Mouse (Mus musculus) thymus, adult 2 months (tissue): Measurements from ENCODE around the gene Tmsb15b2. TPM values are rescaled to one million over a fixed set of nuclear protein-coding genes. Genes with fewer than 3 reads are reported as not detected.
"Not testable (repeated sequence)": the region's sequence is repeated elsewhere in the genome, so short reads cannot be mapped to it uniquely, and the experiment has no call there.

Experiments
- DNase-seq: peaks from one replicate; pipeline ENCODE4 v3.0.0; 2021
- H3K27ac ChIP-seq: fragments of 200-500 bp; 2 replicates; pipeline ENCODE4 v1.5.1; 2012; ENCODE audit warnings: low read length, control low read depth; ENCODE audit not compliant: control insufficient read depth, insufficient read depth
- H3K27me3 ChIP-seq: fragments of 200-500 bp; 2 replicates; pipeline ENCODE4 v1.6.1; 2012; ENCODE audit warnings: mild to moderate bottlenecking, low read length, moderate library complexity, mixed read lengths; ENCODE audit not compliant: control insufficient read depth, insufficient read depth
- H3K36me3 ChIP-seq: fragments of 200-500 bp; 2 replicates; pipeline ENCODE4 v1.6.1; 2012; ENCODE audit warnings: mild to moderate bottlenecking, low read length, moderate library complexity; ENCODE audit not compliant: control insufficient read depth, insufficient read depth
- H3K4me1 ChIP-seq: fragments of 200-500 bp; replicated peaks from 2 replicates; pipeline ENCODE4 v1.6.1; 2012; ENCODE audit warnings: low read length; ENCODE audit not compliant: control insufficient read depth, insufficient read depth
- H3K4me3 ChIP-seq: fragments of 200-500 bp; 2 replicates; pipeline ENCODE4 v1.5.1; 2012; ENCODE audit warnings: mild to moderate bottlenecking, low read length, control low read depth, moderate library complexity; ENCODE audit not compliant: control insufficient read depth, insufficient read depth
- CTCF ChIP-seq: fragments of 200-500 bp; IDR thresholded peaks from 2 replicates; pipeline ENCODE4 v1.5.1; 2012; ENCODE audit warnings: mild to moderate bottlenecking, control low read depth, low read length, moderate library complexity, borderline replicate concordance; ENCODE audit not compliant: control insufficient read depth, poor library complexity, insufficient read depth; ENCODE audit errors: extremely low read depth
- POLR2A ChIP-seq: fragments of 200-500 bp; IDR thresholded peaks from 2 replicates; pipeline ENCODE4 v1.6.1; 2012; ENCODE audit warnings: mild to moderate bottlenecking, low read length, control low read depth, moderate library complexity; ENCODE audit not compliant: control insufficient read depth, poor library complexity, insufficient read depth; ENCODE audit errors: extremely low read depth
- WGBS: fragments of 180-500 bp; shearing (Covaris S2); methylation state at CpG from one replicate; pipeline ENCODE4 v1.1.7; 2018; 5-methylcytosine and 5-hydroxymethylcytosine counted together
- polyA plus RNA-seq: library from polyadenylated mRNA; depleted of rRNA; stranded (reverse); fragments of >200 nt; gene quantifications from 2 replicates; pipeline ENCODE4 v1.2.3, GENCODE M21; 2012; rRNA removed

Gene Tmsb15b2
- polyA plus RNA-seq, 1 experiment, result not detected

DNA sequence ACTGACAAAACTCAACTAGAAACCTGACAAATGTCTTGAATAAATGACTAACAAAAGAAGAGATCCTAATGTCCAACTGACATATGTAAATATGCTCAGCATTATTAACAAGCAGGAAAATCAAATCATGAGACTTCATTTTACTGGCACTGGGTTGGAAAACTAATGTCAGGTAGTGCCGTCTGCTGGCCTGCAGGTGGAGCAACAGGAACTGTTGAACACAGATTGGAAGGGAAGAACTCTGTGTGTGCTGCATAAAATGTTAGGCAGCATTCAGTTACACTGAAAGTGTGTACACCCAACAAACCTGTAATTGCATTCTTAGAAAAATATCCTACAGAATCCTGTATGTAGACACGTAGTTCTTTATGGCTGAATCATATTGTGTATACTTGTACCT lies 15.6 kb downstream of the Tmsb15b2 start:
- no peaks in the 10 kb centered on the region for H3K36me3 ChIP-seq
- 29% methylated on average over 2 of the region's 2 CpGs for WGBS
- H3K27ac ChIP-seq, result no peak overlapping the region
- TF ChIP-seq CTCF (no peak), POLR2A (no peak)
- DNase-seq, result no peak
- H3K27me3 ChIP-seq, result no peaks in the 10 kb centered on the region
- no peaks in the 10 kb centered on the region for H3K4me1 ChIP-seq
- no peak overlapping the region for H3K4me3 ChIP-seq

DNA sequence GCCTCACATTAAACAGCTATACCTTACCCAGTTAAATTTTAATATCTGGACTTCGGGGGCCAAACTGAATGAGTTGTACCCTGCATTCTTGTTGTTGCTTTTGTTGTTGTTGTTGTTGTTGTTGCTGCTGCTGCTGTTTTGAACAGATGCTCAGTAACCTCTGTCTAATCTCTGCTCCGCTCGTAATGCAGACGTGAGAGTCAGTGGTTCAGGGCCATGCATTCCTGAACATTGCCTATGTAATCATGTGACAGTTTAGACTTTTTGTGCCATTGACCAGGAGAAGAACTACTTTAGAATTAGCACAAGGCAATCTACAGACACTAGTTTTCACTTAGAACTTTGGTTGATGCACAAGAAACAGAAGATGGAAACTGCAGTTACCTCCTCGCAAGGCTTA lies 17.0 kb downstream of the Tmsb15b2 start:
- H3K27ac ChIP-seq, H3K27me3 ChIP-seq, DNase-seq, H3K4me3 ChIP-seq, H3K4me1 ChIP-seq, H3K36me3 ChIP-seq: not testable (repeated sequence)
- WGBS, result 92% methylated on average over 5 of the region's 5 CpGs

DNA sequence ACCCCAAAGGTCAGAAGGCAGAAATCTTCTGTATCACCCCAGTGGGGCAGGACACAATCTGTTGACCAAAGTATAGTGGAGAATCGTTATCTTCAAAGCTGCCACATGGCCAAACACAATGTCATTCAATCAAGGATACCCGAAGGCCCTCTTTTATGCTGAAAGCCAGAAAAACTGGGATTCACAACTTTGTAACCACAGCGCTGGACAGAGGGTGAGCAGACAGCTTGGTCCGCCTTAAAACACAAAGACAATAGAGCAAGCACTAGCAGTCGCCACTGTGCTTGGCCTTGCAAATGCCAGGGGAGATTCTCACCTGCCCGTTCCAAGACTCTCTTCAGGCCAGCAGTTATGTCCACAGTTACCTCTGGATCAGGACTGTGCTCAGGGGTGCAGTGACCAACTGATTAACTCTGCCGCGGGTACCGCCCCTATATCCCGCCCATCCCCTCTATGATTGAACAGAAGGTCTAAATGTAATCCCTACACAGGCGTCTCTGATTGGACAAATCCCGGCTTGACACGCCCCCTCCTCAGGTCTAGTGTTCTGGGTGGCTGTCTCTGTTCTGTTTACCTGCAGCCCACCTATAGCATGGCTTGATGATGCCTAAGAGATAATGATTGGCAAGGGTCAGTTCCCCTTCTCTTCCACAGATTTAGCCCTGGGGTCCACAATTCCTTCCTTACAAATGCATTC lies 17.6 kb downstream of the Tmsb15b2 start:
- DNase-seq, H3K36me3 ChIP-seq, H3K27ac ChIP-seq, H3K4me1 ChIP-seq, H3K4me3 ChIP-seq, H3K27me3 ChIP-seq: not testable (repeated sequence)
- WGBS, result 57% methylated on average over 13 of the region's 13 CpGs

DNA sequence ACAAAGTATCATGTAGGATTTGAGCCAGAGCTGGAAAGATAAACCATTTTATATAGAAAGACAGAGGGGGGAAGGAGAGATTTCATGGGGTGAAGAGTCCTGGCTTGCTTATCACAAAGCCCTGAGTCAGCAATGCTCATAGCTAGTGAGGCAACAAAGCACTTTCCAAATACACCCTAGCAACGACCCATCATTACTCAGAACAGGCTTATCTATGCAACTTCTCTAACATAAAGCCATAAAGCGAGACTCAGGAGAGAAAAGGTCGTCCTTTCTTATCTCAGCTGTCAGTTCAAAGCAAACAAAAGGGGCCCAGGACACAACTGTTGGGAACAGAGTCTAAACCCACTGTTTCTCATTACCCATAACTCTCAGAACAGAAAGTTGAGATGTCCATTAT lies 37.3 kb downstream of the Tmsb15b2 start:
- Histone ChIP-seq H3K4me1 (no peaks in the 10 kb centered on the region), H3K27me3 (no peaks in the 10 kb centered on the region), H3K27ac (no peak overlapping the region), H3K4me3 (no peak overlapping the region), H3K36me3 (no peaks in the 10 kb centered on the region)
- no peak for DNase-seq
- TF ChIP-seq CTCF, result no peak
- no peak for TF ChIP-seq POLR2A
- 56% methylated on average over 3 of the region's 3 CpGs for WGBS

DNA sequence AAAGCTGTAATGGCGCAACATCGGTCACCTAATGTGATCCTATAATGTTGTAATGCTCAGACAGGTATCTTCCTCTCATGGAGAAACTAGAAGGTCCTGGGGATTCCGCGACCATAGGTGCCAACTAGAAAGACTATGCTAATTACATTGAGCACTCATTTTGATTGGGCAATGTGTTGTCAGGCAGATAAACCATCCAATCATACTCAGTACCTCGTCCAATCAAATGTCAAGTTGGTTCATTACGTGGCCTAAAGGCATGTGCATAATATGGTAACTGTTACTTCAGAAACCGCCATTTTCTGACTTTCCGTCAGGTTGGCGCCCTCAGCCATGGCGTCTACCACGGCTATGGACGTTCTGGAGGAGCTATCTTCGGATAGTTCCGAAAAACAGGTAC lies 48.3 kb downstream of the Tmsb15b2 start, which contains the start of gene H2bfm:
H2bfm (plus strand) TSS at position 295 of the 400 bp plus-strand sequence.
- H3K4me3 ChIP-seq, result no peak within 1 kb of the TSS
- H3K36me3 ChIP-seq, result no peaks in the 10 kb centered on the region
- H3K27me3 ChIP-seq, result no peaks in the 10 kb centered on the region
- 96% methylated on average over 14 of the region's 14 CpGs for WGBS
- H3K27ac ChIP-seq, result no peak within 1 kb of the TSS
- no peaks in the 10 kb centered on the region for H3K4me1 ChIP-seq
- no peak for DNase-seq
- TF ChIP-seq CTCF, result no peak
- TF ChIP-seq POLR2A, result no peak

DNA sequence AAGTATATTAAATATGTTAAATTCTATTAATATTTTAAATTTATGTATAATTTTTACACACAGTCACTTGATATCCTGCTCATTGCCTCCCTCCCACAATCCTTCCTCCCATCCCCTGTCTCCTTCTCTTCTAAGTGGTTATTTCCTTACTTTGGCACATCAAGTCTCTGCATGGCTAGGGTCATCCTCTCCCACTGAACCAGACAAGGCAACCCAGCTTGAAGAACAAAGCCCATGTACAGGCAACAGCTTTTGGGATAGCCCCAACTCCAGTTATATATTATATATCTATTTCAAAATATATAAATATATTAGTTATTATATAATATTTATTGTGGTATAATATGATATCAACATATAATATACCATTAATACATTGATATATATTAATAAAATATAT lies 49.4 kb downstream of the Tmsb15b2 start:
- no peaks in the 10 kb centered on the region for H3K36me3 ChIP-seq
- no peak for DNase-seq
- no peaks in the 10 kb centered on the region for H3K4me1 ChIP-seq
- H3K27me3 ChIP-seq, result no peaks in the 10 kb centered on the region
- TF ChIP-seq POLR2A (no peak), CTCF (no peak)
- H3K27ac ChIP-seq, result no peak overlapping the region
- no peak overlapping the region for H3K4me3 ChIP-seq

Other genes starting within 250 kb of the Tmsb15b2 start
- 27.7 and 37.1 TPM in 2 replicates for gene Morf4l2, start 231.8 kb downstream of the Tmsb15b2 start, polyA plus RNA-seq
- not detected in 2 replicates for gene Glra4, start 195.4 kb downstream of the Tmsb15b2 start, polyA plus RNA-seq
- gene Plp1, start 152.8 kb downstream of the Tmsb15b2 start, polyA plus RNA-seq, result 2.1 and 2.5 TPM in 2 replicates
- not detected in 2 replicates for gene Rab9b, start 106.7 kb downstream of the Tmsb15b2 start, polyA plus RNA-seq
- gene H2bfm, start 48.2 kb downstream of the Tmsb15b2 start, polyA plus RNA-seq, result not detected in 2 replicates
- 0.93 and 1.3 TPM in 2 replicates for gene Tmsb15l, start 1.4 kb upstream of the Tmsb15b2 start, polyA plus RNA-seq
- gene Tmsb15b1, start 1.4 kb upstream of the Tmsb15b2 start, polyA plus RNA-seq, result 1.1 and 1.3 TPM in 2 replicates
- gene Zcchc18, start 17.7 kb upstream of the Tmsb15b2 start, polyA plus RNA-seq, result 0.41 and 0.65 TPM in 2 replicates
- gene Slc25a53, start 62.8 kb upstream of the Tmsb15b2 start, polyA plus RNA-seq, result 7.6 and 8.5 TPM in 2 replicates
- 0.75 and 0.88 TPM in 2 replicates for gene Fam199x, start 74.1 kb upstream of the Tmsb15b2 start, polyA plus RNA-seq
- gene Esx1, start 146.6 kb upstream of the Tmsb15b2 start, polyA plus RNA-seq, result 0.10 TPM in 1 of 2 replicates, not detected in the other